ENCODE assay signal across 9 mouse cellular contexts in genomic region chr8:124921369-124922279, GRCm38 (mm10). TPM values are rescaled to one million over a fixed set of nuclear protein-coding genes. Genes with fewer than 3 reads are reported as not detected.
DNase-seq lines count a peak whose midpoint lies in the region; ATAC-seq and TF ChIP-seq lines count a peak whose summit lies in the region.
"Had no signal": no experiment of that assay in that cellular context is flagged by ENCODE, and none has a peak within 500 bp of the region (broad histone marks: within the 10 kb centered on the region; RNA-seq: fewer than 3 reads in every experiment).

No protein-coding gene starts in this region.

- TF ChIP-seq CTCF in G1E (IDR thresholded peaks at IDR 0.05; ENCODE audit: low read depth, low read length): no peak
- no peak; the same call in 1 of the 2 replicates for TF ChIP-seq CTCF in heart, postnatal 0 days (IDR thresholded peaks at IDR 0.05; ENCODE audit: low read depth)

- ATAC-seq in G1E (ENCODE audit: extremely low read depth, insufficient number of reproducible peaks, low FRiP score, poor library complexity, severe bottlenecking): no peak
- peak; percentile 22; the same call in 1 of the 2 replicates for ATAC-seq in heart, postnatal 0 days (ENCODE audit: insufficient read depth, low read depth)
- no peak for ATAC-seq in inflammation-experienced regulatory T-cells, adult 6 months

- H3K9me3 ChIP-seq in G1E (replicated peaks): peaks cover 21% of the 10 kb centered on the region
- H3K9me3 ChIP-seq in heart, postnatal 0 days (replicated peaks; ENCODE audit: control insufficient read depth, low read length): no peaks in the 10 kb centered on the region
- H3K9me3 ChIP-seq: neural tube, embryonic 12.5 days had no signal

- H3K36me3 ChIP-seq in G1E (replicated peaks) (peaks cover 73% of the 10 kb centered on the region), macrophage (ENCODE audit: inconsistent target) (no peaks in the 10 kb centered on the region)
- H3K36me3 ChIP-seq in heart, postnatal 0 days (replicated peaks; ENCODE audit: control insufficient read depth, insufficient read depth, low read length): no peaks in the 10 kb centered on the region

- H3K27me3 ChIP-seq in G1E (ENCODE audit: insufficient read depth, low read length): no peaks in the 10 kb centered on the region
- H3K27me3 ChIP-seq in heart, postnatal 0 days (ENCODE audit: control insufficient read depth, insufficient read depth, low read length): no peaks in the 10 kb centered on the region
- H3K27me3 ChIP-seq: neural tube, embryonic 12.5 days had no signal

- H3K4me1 ChIP-seq in G1E (ENCODE audit: insufficient read depth, low read depth, low read length): peaks cover 38% of the 10 kb centered on the region
- peaks cover 52% of the 10 kb centered on the region for H3K4me1 ChIP-seq in heart, postnatal 0 days (ENCODE audit: control insufficient read depth, insufficient read depth)
- H3K4me1 ChIP-seq: neural tube, embryonic 12.5 days had no signal

- H3K79me2 ChIP-seq in macrophage (ENCODE audit: inconsistent target): peaks cover 96% of the 10 kb centered on the region

- H3K27ac ChIP-seq in heart, postnatal 0 days (ENCODE audit: low read depth): peak overlapping the region; percentile 75
- peak overlapping the region; percentile 15; the same call in 1 of the 2 replicates for H3K27ac ChIP-seq in macrophage
- H3K27ac ChIP-seq: neural tube, embryonic 12.5 days had no signal

- peak overlapping the region; percentile 39 for H3K4me2 ChIP-seq in heart, postnatal 0 days (ENCODE audit: low read depth, low read length)
- H3K4me2 ChIP-seq: neural tube, embryonic 12.5 days had no signal

- peak overlapping the region; percentile 40; the same call in 1 of the 2 replicates for H3K9ac ChIP-seq in heart, postnatal 0 days (replicated peaks; ENCODE audit: low read depth, low read length)
- H3K9ac ChIP-seq: neural tube, embryonic 12.5 days had no signal

- 30% methylated on average over 18 of the region's 18 CpGs for WGBS in heart, postnatal 0 days
- 34% methylated on average over 18 of the region's 18 CpGs for WGBS in macrophage (ENCODE audit: missing documents)

- H3K4me3 ChIP-seq in G1E (ENCODE audit: low read depth, low read length) (peak overlapping the region; percentile 55; the same call in 1 of the 2 replicates), macrophage (ENCODE audit: inconsistent target) (peak overlapping the region; percentile 4; the same call in 1 of the 2 replicates)
- no peak overlapping the region for H3K4me3 ChIP-seq in heart, postnatal 0 days (ENCODE audit: low read depth, low read length)
- H3K4me3 ChIP-seq: neural tube, embryonic 12.5 days had no signal

- TF ChIP-seq EP300 in heart, postnatal 0 days (IDR thresholded peaks at IDR 0.05; ENCODE audit: low read depth): peak; percentile 44; the same call in 1 of the 2 replicates

- peak; percentile 35 for DNase-seq in gastrocnemius, adult 18-20 months (ENCODE audit: low spot score)
- DNase-seq in gastrocnemius, postnatal 4 days (ENCODE audit: low spot score in 2 of 2): no peak
- no peak for DNase-seq in G1E (ENCODE audit: low spot score)
- DNase-seq in heart, postnatal 0 days (ENCODE audit: low spot score): no peak
- DNase-seq in layer of hippocampus, postnatal 10 days (ENCODE audit: low spot score in 2 of 2): no peak
- no peak for DNase-seq in right cerebral cortex, postnatal 36 days (ENCODE audit: low spot score in 2 of 2)

RNA-seq across cellular contexts. Expression of gene Sprtn, which starts 23.9 kb away (rescaled TPM):
- 1 to 10 TPM; 5.5 to 5.9 TPM for total RNA-seq in gastrocnemius, adult 18-20 months (2021)
- 10 to 100 TPM; 11.7 to 11.9 TPM for total RNA-seq in gastrocnemius, postnatal 4 days (2021)
- total RNA-seq in G1E (2014; fragmentation: Nextera tagmentation) (42.4 and 43.5 TPM in 2 replicates), G1E (2017) (34.7 and 35.8 TPM in 2 replicates)
- polyA plus RNA-seq in G1E (2012) (13.0 and 21.7 TPM in 2 replicates), macrophage (2018) (11.4 to 15.2 TPM (median 12.6 TPM) in 3 replicates)
- total RNA-seq in heart, postnatal 0 days (2014; rRNA removed; ENCODE audit: low replicate concordance): 9.6 and 14.5 TPM in 2 replicates
- 5.1 and 6.7 TPM in 2 replicates for polyA plus RNA-seq in heart, postnatal 0 days (2015; fragmentation: Nextera tagmentation; extraction: Ambion mirVana)
- total RNA-seq in macrophage (2018; cell fraction: chromatin; rRNA removed): 10 to 100 TPM in 25 of 26 experiments, 1 to 10 TPM in 1; 9.3 to 47.1 (median 27.5) TPM
- total RNA-seq in macrophage (2018; cell fraction: cytosol; rRNA removed): 10 to 100 TPM; 11.4 to 19.2 (median 15.5) TPM
- total RNA-seq in macrophage (2018; cell fraction: nucleus; rRNA removed): 10 to 100 TPM; 13.0 to 38.1 (median 27.0) TPM
- 10 to 100 TPM; 13.6 to 16.6 TPM for total RNA-seq in layer of hippocampus, postnatal 10 days (2021)
- 1 to 10 TPM; 5.9 to 7.6 (median 7.4) TPM for polyA plus RNA-seq in inflammation-experienced regulatory T-cells, adult 6 months (2017; shearing (Covaris generic))

RNA-seq across cellular contexts. Expression of gene Exoc8, which starts 24.1 kb away (rescaled TPM):
- total RNA-seq in gastrocnemius, adult 18-20 months (2021): 1 to 10 TPM; 6.9 to 7.4 TPM
- total RNA-seq in gastrocnemius, postnatal 4 days (2021): 10 to 100 TPM; 10.4 to 11.3 TPM
- 14.4 and 15.1 TPM in 2 replicates for total RNA-seq in G1E (2014; fragmentation: Nextera tagmentation)
- total RNA-seq in G1E (2017): 22.8 and 24.8 TPM in 2 replicates
- 10.4 and 10.9 TPM in 2 replicates for polyA plus RNA-seq in G1E (2012)
- total RNA-seq in heart, postnatal 0 days (2014; rRNA removed; ENCODE audit: low replicate concordance): 9.0 and 16.9 TPM in 2 replicates
- 5.0 and 5.3 TPM in 2 replicates for polyA plus RNA-seq in heart, postnatal 0 days (2015; fragmentation: Nextera tagmentation; extraction: Ambion mirVana)
- total RNA-seq in macrophage (2018; cell fraction: chromatin; rRNA removed): 10 to 100 TPM in 17 of 26 experiments, 1 to 10 TPM in 9; 1.6 to 28.9 (median 11.0) TPM
- total RNA-seq in macrophage (2018; cell fraction: cytosol; rRNA removed): 10 to 100 TPM; 10.7 to 27.2 (median 17.8) TPM
- total RNA-seq in macrophage (2018; cell fraction: nucleus; rRNA removed): 10 to 100 TPM in 24 of 26 experiments, 1 to 10 TPM in 2; 8.6 to 32.9 (median 17.3) TPM
- polyA plus RNA-seq in macrophage (2018): 8.3 to 14.5 TPM (median 12.6 TPM) in 3 replicates
- total RNA-seq in layer of hippocampus, postnatal 10 days (2021): 10 to 100 TPM; 37.5 to 37.9 TPM
- 1 to 10 TPM; 5.8 to 8.6 (median 6.9) TPM for polyA plus RNA-seq in inflammation-experienced regulatory T-cells, adult 6 months (2017; shearing (Covaris generic))

RNA-seq across cellular contexts. Expression of gene Egln1, which starts 27.5 kb away (rescaled TPM):
- total RNA-seq in gastrocnemius, adult 18-20 months (2021): 100 to 1,000 TPM; 155 to 180 TPM
- total RNA-seq in gastrocnemius, postnatal 4 days (2021): 10 to 100 TPM; 53.0 to 53.5 TPM
- 39.3 and 40.8 TPM in 2 replicates for total RNA-seq in G1E (2014; fragmentation: Nextera tagmentation)
- total RNA-seq in G1E (2017): 31.8 and 33.8 TPM in 2 replicates
- 17.6 and 19.9 TPM in 2 replicates for polyA plus RNA-seq in G1E (2012)
- 60.9 and 79.6 TPM in 2 replicates for total RNA-seq in heart, postnatal 0 days (2014; rRNA removed; ENCODE audit: low replicate concordance)
- polyA plus RNA-seq in heart, postnatal 0 days (2015; fragmentation: Nextera tagmentation; extraction: Ambion mirVana): 16.5 and 17.7 TPM in 2 replicates
- 1 to 10 TPM in 21 of 26 experiments, under 1 TPM in 5; 0.66 to 8.2 (median 4.0) TPM for total RNA-seq in macrophage (2018; cell fraction: chromatin; rRNA removed)
- 10 to 100 TPM; 10.2 to 26.2 (median 15.4) TPM for total RNA-seq in macrophage (2018; cell fraction: cytosol; rRNA removed)
- 10 to 100 TPM in 11 of 26 experiments, 1 to 10 TPM in 15; 4.6 to 20.1 (median 9.1) TPM for total RNA-seq in macrophage (2018; cell fraction: nucleus; rRNA removed)
- polyA plus RNA-seq in macrophage (2018): 16.9 to 25.1 TPM (median 21.7 TPM) in 3 replicates
- total RNA-seq in layer of hippocampus, postnatal 10 days (2021): 10 to 100 TPM; 59.7 to 63.2 TPM
- 10 to 100 TPM in 2 of 3 experiments, 1 to 10 TPM in 1; 9.8 to 12.4 (median 12.0) TPM for polyA plus RNA-seq in inflammation-experienced regulatory T-cells, adult 6 months (2017; shearing (Covaris generic))

RNA-seq across cellular contexts. Expression of gene 2810004N23Rik, which starts 58.7 kb away (rescaled TPM):
- 10 to 100 TPM; 32.1 to 33.6 TPM for total RNA-seq in gastrocnemius, adult 18-20 months (2021)
- 10 to 100 TPM; 36.7 to 37.0 TPM for total RNA-seq in gastrocnemius, postnatal 4 days (2021)
- total RNA-seq in G1E (2014; fragmentation: Nextera tagmentation): 49.3 and 61.9 TPM in 2 replicates
- 73.7 and 74.1 TPM in 2 replicates for total RNA-seq in G1E (2017)
- polyA plus RNA-seq in G1E (2012): 41.9 and 52.6 TPM in 2 replicates
- total RNA-seq in heart, postnatal 0 days (2014; rRNA removed; ENCODE audit: low replicate concordance): 45.9 and 49.9 TPM in 2 replicates
- polyA plus RNA-seq in heart, postnatal 0 days (2015; fragmentation: Nextera tagmentation; extraction: Ambion mirVana): 49.6 and 50.2 TPM in 2 replicates
- 10 to 100 TPM in 14 of 26 experiments, 1 to 10 TPM in 12; 3.5 to 31.7 (median 11.6) TPM for total RNA-seq in macrophage (2018; cell fraction: chromatin; rRNA removed)
- total RNA-seq in macrophage (2018; cell fraction: cytosol; rRNA removed): 10 to 100 TPM in 21 of 26 experiments, 1 to 10 TPM in 5; 7.1 to 16.9 (median 12.5) TPM
- 10 to 100 TPM in 12 of 26 experiments, 1 to 10 TPM in 14; 4.6 to 30.9 (median 7.7) TPM for total RNA-seq in macrophage (2018; cell fraction: nucleus; rRNA removed)
- 11.3 to 24.7 TPM (median 17.6 TPM) in 3 replicates for polyA plus RNA-seq in macrophage (2018)
- 10 to 100 TPM; 21.5 to 22.0 TPM for total RNA-seq in layer of hippocampus, postnatal 10 days (2021)
- polyA plus RNA-seq in inflammation-experienced regulatory T-cells, adult 6 months (2017; shearing (Covaris generic)): 10 to 100 TPM; 29.1 to 31.9 (median 31.8) TPM

RNA-seq across cellular contexts. Expression of gene Gnpat, which starts 58.8 kb away (rescaled TPM):
- 100 to 1,000 TPM; 138 to 151 TPM for total RNA-seq in gastrocnemius, adult 18-20 months (2021)
- 100 to 1,000 TPM; 108 to 109 TPM for total RNA-seq in gastrocnemius, postnatal 4 days (2021)
- total RNA-seq in G1E (2014; fragmentation: Nextera tagmentation) (125 and 146 TPM in 2 replicates), G1E (2017) (129 and 131 TPM in 2 replicates)
- polyA plus RNA-seq in G1E (2012) (80.5 and 128 TPM in 2 replicates), macrophage (2018) (34.0 to 66.4 TPM (median 41.8 TPM) in 3 replicates)
- 77.2 and 117 TPM in 2 replicates for total RNA-seq in heart, postnatal 0 days (2014; rRNA removed; ENCODE audit: low replicate concordance)
- 114 and 115 TPM in 2 replicates for polyA plus RNA-seq in heart, postnatal 0 days (2015; fragmentation: Nextera tagmentation; extraction: Ambion mirVana)
- total RNA-seq in macrophage (2018; cell fraction: chromatin; rRNA removed): 10 to 100 TPM; 13.0 to 86.1 (median 52.1) TPM
- 10 to 100 TPM; 18.8 to 41.4 (median 26.3) TPM for total RNA-seq in macrophage (2018; cell fraction: cytosol; rRNA removed)
- total RNA-seq in macrophage (2018; cell fraction: nucleus; rRNA removed): 10 to 100 TPM; 15.4 to 64.8 (median 37.3) TPM
- total RNA-seq in layer of hippocampus, postnatal 10 days (2021): 10 to 100 TPM; 57.8 to 62.8 TPM
- polyA plus RNA-seq in inflammation-experienced regulatory T-cells, adult 6 months (2017; shearing (Covaris generic)): 10 to 100 TPM; 31.4 to 39.2 (median 38.9) TPM
